Mouse (Mus musculus): ENCODE measurements around the gene Jmjd1c. TPM values are rescaled to one million over a fixed set of nuclear protein-coding genes. Genes with fewer than 3 reads are reported as not detected.

Jmjd1c gene
- polyA plus RNA-seq, 1 experiment from 2014 or later = 40.8 TPM

DNA sequence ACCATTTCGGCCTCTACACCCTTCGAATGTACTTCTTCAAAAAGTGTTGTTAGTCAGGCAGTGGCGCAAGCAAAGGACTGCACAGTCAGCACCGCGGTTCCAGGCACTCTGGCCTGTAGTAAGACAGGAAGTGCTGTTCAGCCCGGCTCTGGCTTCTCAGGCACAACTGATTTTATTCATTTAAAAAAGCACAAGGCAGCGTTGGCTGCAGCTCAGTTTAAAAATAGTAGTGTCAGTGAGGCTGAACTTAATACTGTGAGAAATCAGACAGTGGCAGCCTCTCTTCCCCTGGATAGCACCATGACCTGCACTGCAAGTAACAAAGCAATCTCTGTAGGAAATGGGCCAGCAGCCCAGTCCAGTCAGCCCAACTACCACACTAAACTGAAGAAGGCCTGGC, 130.2 kb downstream of the Jmjd1c start:
- H3K27ac ChIP-seq = no peak overlapping the region
- WGBS = 73% methylated on average over 7 of the region's 7 CpGs
- no peaks in the 10 kb centered on the region for H3K27me3 ChIP-seq (ENCODE audit: insufficient read depth, low read length)
- no peak overlapping the region for H3K4me3 ChIP-seq (replicated peaks; ENCODE audit: low read depth, low read length)
- no peak overlapping the region for H3K4me2 ChIP-seq (ENCODE audit: low read length)
- H3K36me3 ChIP-seq (ENCODE audit: insufficient read depth, low read length) = peaks cover 36% of the 10 kb centered on the region
- peak; percentile 11 for DNase-seq (ENCODE audit: low spot score)
- no peaks in the 10 kb centered on the region for H3K9me3 ChIP-seq (replicated peaks; ENCODE audit: low read length)
- H3K9ac ChIP-seq (ENCODE audit: low read depth, low read length) = no peak overlapping the region
- ATAC-seq (replicated peaks; ENCODE audit: low FRiP score, low read depth) = no peak
- 0 out of 2 replicates have a peak, but pooled peaks cover 2% of the 10 kb centered on the region for H3K4me1 ChIP-seq (replicated peaks; ENCODE audit: insufficient read depth, low read length)
- no peak for TF ChIP-seq CTCF (IDR thresholded peaks at IDR 0.05; ENCODE audit: low read depth)

DNA sequence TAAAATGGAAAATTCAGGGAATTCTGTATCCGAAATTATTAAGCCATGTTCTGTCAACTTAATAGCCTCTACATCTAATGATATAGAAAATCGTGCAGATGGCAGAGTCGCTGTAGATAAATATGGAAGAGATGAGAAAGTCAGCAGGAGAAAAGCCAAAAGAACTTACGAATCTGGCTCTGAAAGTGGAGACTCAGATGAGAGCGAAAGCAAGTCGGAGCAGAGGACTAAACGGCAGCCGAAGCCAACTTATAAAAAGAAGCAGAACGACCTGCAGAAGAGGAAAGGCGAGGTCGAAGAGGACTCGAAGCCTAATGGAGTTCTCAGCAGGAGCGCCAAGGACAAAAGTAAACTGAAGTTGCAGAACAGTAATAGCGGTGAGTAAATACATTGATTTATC, 130.6 kb downstream of the Jmjd1c start:
- Histone ChIP-seq H3K27ac (no peak overlapping the region), H3K4me2 (ENCODE audit: low read length) (no peak overlapping the region), H3K4me3 (replicated peaks; ENCODE audit: low read depth, low read length) (no peak overlapping the region), H3K36me3 (ENCODE audit: insufficient read depth, low read length) (peaks cover 40% of the 10 kb centered on the region), H3K27me3 (ENCODE audit: insufficient read depth, low read length) (no peaks in the 10 kb centered on the region), H3K9me3 (replicated peaks; ENCODE audit: low read length) (no peaks in the 10 kb centered on the region), H3K4me1 (replicated peaks; ENCODE audit: insufficient read depth, low read length) (no peaks in the 10 kb centered on the region), H3K9ac (ENCODE audit: low read depth, low read length) (no peak overlapping the region)
- no peak for ATAC-seq (replicated peaks; ENCODE audit: low FRiP score, low read depth)
- TF ChIP-seq CTCF (IDR thresholded peaks at IDR 0.05; ENCODE audit: low read depth) = no peak
- DNase-seq (ENCODE audit: low spot score) = no peak
- 86% methylated on average over 14 of the region's 14 CpGs for WGBS

DNA sequence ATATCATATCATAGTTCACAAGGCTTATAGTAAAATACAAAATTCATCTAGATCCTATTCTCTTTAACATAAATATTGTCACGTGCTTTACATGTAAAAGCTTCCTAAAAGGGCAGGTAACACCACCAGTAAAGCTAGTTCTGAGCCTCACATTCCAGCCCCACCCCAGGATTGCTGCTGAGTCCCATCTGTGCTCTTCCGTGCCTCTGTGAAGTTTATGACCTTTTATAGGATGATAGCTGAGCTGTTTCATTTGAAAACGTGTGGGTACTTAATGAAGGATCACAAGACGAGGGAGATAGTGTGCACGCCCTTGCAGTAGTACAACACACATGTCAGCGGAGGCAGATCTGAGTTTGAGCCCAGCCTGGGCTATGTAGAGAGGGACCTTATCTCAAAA, 134.5 kb downstream of the Jmjd1c start:
- no peaks in the 10 kb centered on the region for H3K9me3 ChIP-seq (replicated peaks; ENCODE audit: low read length)
- no peaks in the 10 kb centered on the region for H3K4me1 ChIP-seq (replicated peaks; ENCODE audit: insufficient read depth, low read length)
- no peak for TF ChIP-seq CTCF (IDR thresholded peaks at IDR 0.05; ENCODE audit: low read depth)
- H3K36me3 ChIP-seq (ENCODE audit: insufficient read depth, low read length) = peaks cover 49% of the 10 kb centered on the region
- H3K27ac ChIP-seq = no peak overlapping the region
- no peak for ATAC-seq (replicated peaks; ENCODE audit: low FRiP score, low read depth)
- no peak for DNase-seq (ENCODE audit: low spot score)
- H3K4me3 ChIP-seq (replicated peaks; ENCODE audit: low read depth, low read length) = no peak overlapping the region
- H3K9ac ChIP-seq (ENCODE audit: low read depth, low read length) = no peak overlapping the region
- 66% methylated on average over 6 of the region's 6 CpGs for WGBS
- no peak overlapping the region for H3K4me2 ChIP-seq (ENCODE audit: low read length)
- no peaks in the 10 kb centered on the region for H3K27me3 ChIP-seq (ENCODE audit: insufficient read depth, low read length)

GRCm38 (mm10) chr10:67247145-67247544, 151.2 kb downstream of the Jmjd1c start:
- DNase-seq (ENCODE audit: low spot score) = peak; percentile 52
- no peak overlapping the region for H3K9ac ChIP-seq (ENCODE audit: low read depth, low read length)
- H3K4me2 ChIP-seq (ENCODE audit: low read length) = no peak overlapping the region
- 93% methylated on average over 4 of the region's 4 CpGs for WGBS
- H3K9me3 ChIP-seq (replicated peaks; ENCODE audit: low read length) = no peaks in the 10 kb centered on the region
- H3K27me3 ChIP-seq (ENCODE audit: insufficient read depth, low read length) = no peaks in the 10 kb centered on the region
- ATAC-seq (replicated peaks; ENCODE audit: low FRiP score, low read depth) = no peak
- H3K27ac ChIP-seq = no peak overlapping the region
- H3K36me3 ChIP-seq (ENCODE audit: insufficient read depth, low read length) = peaks cover 47% of the 10 kb centered on the region
- peak; percentile 77 for TF ChIP-seq CTCF (IDR thresholded peaks at IDR 0.05; ENCODE audit: low read depth)
- H3K4me1 ChIP-seq (replicated peaks; ENCODE audit: insufficient read depth, low read length) = peaks cover 4% of the 10 kb centered on the region; the same call in 1 of the 2 replicates
- H3K4me3 ChIP-seq (replicated peaks; ENCODE audit: low read depth, low read length) = no peak overlapping the region

DNA sequence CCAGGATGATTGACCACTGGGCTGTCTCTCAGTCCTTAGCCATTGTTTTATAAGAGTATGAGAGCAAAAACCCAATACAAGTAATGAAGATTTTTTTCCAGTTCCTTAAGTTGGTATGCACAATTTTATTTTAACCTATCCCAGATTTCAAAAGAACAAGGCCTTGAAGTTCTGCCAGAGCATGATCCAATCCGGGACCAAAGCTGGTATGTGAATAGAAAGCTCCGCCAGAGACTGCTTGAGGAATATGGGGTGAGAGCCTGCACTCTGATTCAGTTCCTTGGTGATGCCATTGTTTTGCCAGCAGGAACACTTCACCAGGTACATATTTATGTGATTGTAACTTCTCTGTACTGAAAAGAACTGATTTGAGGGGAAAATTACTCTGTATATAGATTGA, 153.6 kb downstream of the Jmjd1c start:
- H3K36me3 ChIP-seq (ENCODE audit: insufficient read depth, low read length) = peaks cover 39% of the 10 kb centered on the region
- no peaks in the 10 kb centered on the region for H3K27me3 ChIP-seq (ENCODE audit: insufficient read depth, low read length)
- no peaks in the 10 kb centered on the region for H3K9me3 ChIP-seq (replicated peaks; ENCODE audit: low read length)
- no peak overlapping the region for H3K9ac ChIP-seq (ENCODE audit: low read depth, low read length)
- TF ChIP-seq CTCF (IDR thresholded peaks at IDR 0.05; ENCODE audit: low read depth) = no peak
- no peak overlapping the region for H3K27ac ChIP-seq
- WGBS = 94% methylated on average over 2 of the region's 2 CpGs
- ATAC-seq (replicated peaks; ENCODE audit: low FRiP score, low read depth) (no peak), DNase-seq (ENCODE audit: low spot score) (no peak)
- no peak overlapping the region for H3K4me3 ChIP-seq (replicated peaks; ENCODE audit: low read depth, low read length)
- no peak overlapping the region for H3K4me2 ChIP-seq (ENCODE audit: low read length)
- peaks cover 6% of the 10 kb centered on the region; the same call in 1 of the 2 replicates for H3K4me1 ChIP-seq (replicated peaks; ENCODE audit: insufficient read depth, low read length)

DNA sequence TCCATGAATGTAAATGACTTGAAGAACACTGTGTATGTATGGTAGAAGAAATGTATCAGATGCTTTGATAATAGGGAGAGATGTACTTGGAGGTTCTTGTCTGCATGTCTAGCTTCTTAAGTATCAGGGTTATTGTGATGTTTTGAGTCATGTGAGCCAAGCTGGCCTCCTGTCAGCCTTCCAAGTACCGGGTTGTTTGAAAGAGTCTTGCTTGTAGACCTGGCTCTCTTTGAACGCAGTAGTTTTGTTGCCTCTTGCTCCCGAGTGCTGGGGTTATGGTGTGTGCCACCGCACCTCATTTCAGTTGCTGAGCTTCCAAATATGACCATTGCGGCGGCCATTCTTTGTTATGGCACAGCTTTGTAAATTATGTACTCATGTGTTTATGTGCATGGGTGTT, 154.9 kb downstream of the Jmjd1c start:
- Histone ChIP-seq H3K27me3 (ENCODE audit: insufficient read depth, low read length) (no peaks in the 10 kb centered on the region), H3K27ac (no peak overlapping the region), H3K4me3 (replicated peaks; ENCODE audit: low read depth, low read length) (no peak overlapping the region), H3K4me2 (ENCODE audit: low read length) (no peak overlapping the region), H3K36me3 (ENCODE audit: insufficient read depth, low read length) (peaks cover 37% of the 10 kb centered on the region; the same call in 1 of the 2 replicates), H3K4me1 (replicated peaks; ENCODE audit: insufficient read depth, low read length) (peaks cover 6% of the 10 kb centered on the region; the same call in 1 of the 2 replicates), H3K9ac (ENCODE audit: low read depth, low read length) (no peak overlapping the region), H3K9me3 (replicated peaks; ENCODE audit: low read length) (no peaks in the 10 kb centered on the region)
- WGBS = 90% methylated on average over 6 of the region's 6 CpGs
- no peak for DNase-seq (ENCODE audit: low spot score)
- ATAC-seq (replicated peaks; ENCODE audit: low FRiP score, low read depth) = no peak
- no peak for TF ChIP-seq CTCF (IDR thresholded peaks at IDR 0.05; ENCODE audit: low read depth)

- Histone ChIP-seq H3K4me2 (ENCODE audit: low read length) (no peak overlapping the region), H3K27ac (peak overlapping the region; percentile 47; the same call in 1 of the 2 replicates), H3K9me3 (replicated peaks; ENCODE audit: low read length) (no peaks in the 10 kb centered on the region), H3K36me3 (ENCODE audit: insufficient read depth, low read length) (peaks cover 37% of the 10 kb centered on the region), H3K4me3 (replicated peaks; ENCODE audit: low read depth, low read length) (no peak overlapping the region), H3K27me3 (ENCODE audit: insufficient read depth, low read length) (no peaks in the 10 kb centered on the region), H3K4me1 (replicated peaks; ENCODE audit: insufficient read depth, low read length) (peaks cover 6% of the 10 kb centered on the region; the same call in 1 of the 2 replicates), H3K9ac (ENCODE audit: low read depth, low read length) (no peak overlapping the region)
- 31% methylated on average over 5 of the region's 5 CpGs for WGBS
- no peak for TF ChIP-seq CTCF (IDR thresholded peaks at IDR 0.05; ENCODE audit: low read depth)
- DNase-seq (ENCODE audit: low spot score) (peak; percentile 57), ATAC-seq (replicated peaks; ENCODE audit: low FRiP score, low read depth) (no peak)
These were observed 156.4 kb downstream of the Jmjd1c start for GRCm38 (mm10) chr10:67252353-67252752.
